In the genomic region with DNA sequence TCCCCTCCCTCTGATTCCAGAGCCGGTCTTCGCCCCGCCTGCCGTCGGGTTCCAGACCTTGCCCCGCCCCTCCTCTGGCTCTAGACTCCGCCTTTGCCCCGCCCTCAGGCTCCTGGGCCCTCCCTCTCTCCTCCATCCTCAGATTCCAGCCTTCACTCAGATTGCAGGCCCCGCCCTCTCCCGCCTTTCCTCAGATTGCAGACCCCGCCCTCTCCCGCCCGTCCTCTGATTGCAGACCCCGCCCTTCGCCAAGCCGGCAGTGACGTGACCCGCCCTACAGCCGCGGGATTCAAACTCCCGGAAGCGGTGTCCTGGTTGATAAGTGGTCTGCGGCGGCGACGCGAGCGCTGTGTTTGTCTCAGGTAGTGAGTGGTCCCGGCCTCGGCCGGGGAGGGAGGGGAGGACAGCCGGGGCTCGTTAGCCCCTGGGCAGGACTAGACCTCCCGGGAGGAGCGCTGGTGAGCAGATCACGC, we compare ENCODE assay signal across 7 mouse cellular contexts. TPM values are rescaled to one million over a fixed set of nuclear protein-coding genes. Genes with fewer than 3 reads are reported as not detected.
DNase-seq lines count a peak whose midpoint lies in the region; ATAC-seq and TF ChIP-seq lines count a peak whose summit lies in the region.

A gene (plus strand): TSS at position 292 of the 473 bp plus-strand sequence.

- peak within 1 kb of the TSS; percentile 61; the same call in 1 of the 2 replicates for H3K27ac ChIP-seq in embryonic facial prominence, embryonic 12.5 days
- H3K27ac ChIP-seq in kidney, adult 2 months (ENCODE audit: insufficient read depth, low read depth, low read length) = no peak within 1 kb of the TSS; the same call in 1 of the 2 replicates
- peak within 1 kb of the TSS; percentile 56; the same call in 1 of the 2 replicates for H3K27ac ChIP-seq in limb, embryonic 14.5 days (replicated peaks; ENCODE audit: low read depth, low read length)
- H3K27ac ChIP-seq in midbrain, postnatal 0 days (ENCODE audit: low read depth, low read length) = peak within 1 kb of the TSS; percentile 52

- 1% methylated on average over 36 of the region's 36 CpGs for WGBS in embryonic facial prominence, embryonic 12.5 days
- 1% methylated on average over 36 of the region's 36 CpGs for WGBS in kidney, adult 2 months
- WGBS in limb, embryonic 14.5 days = 1% methylated on average over 34 of the region's 36 CpGs
- under 1% methylated on average over 35 of the region's 36 CpGs for WGBS in midbrain, postnatal 0 days

- peak within 1 kb of the TSS; percentile 61 for H3K4me2 ChIP-seq in embryonic facial prominence, embryonic 12.5 days (replicated peaks)
- peak within 1 kb of the TSS; percentile 74 for H3K4me2 ChIP-seq in limb, embryonic 14.5 days (replicated peaks; ENCODE audit: low read depth, low read length, severe bottlenecking)
- H3K4me2 ChIP-seq in midbrain, postnatal 0 days (ENCODE audit: low read depth, low read length, poor library complexity, severe bottlenecking) = peak within 1 kb of the TSS; percentile 97

- ATAC-seq in embryonic facial prominence, embryonic 12.5 days (ENCODE audit: insufficient number of reproducible peaks, insufficient read depth, low FRiP score, low TSS enrichment) = peak; percentile 90
- ATAC-seq in limb, embryonic 14.5 days (ENCODE audit: low FRiP score, low read depth) = peak; percentile 97
- ATAC-seq in midbrain, postnatal 0 days (ENCODE audit: low FRiP score) = peak; percentile 98

- no peak for TF ChIP-seq CTCF in kidney, adult 2 months (conservative IDR thresholded peaks at IDR 0.05; ENCODE audit: insufficient read depth, insufficient read length, low read depth, low read length)
- peak; percentile 34 for TF ChIP-seq CTCF in midbrain, postnatal 0 days (IDR thresholded peaks at IDR 0.05)

- peaks cover 12% of the 10 kb centered on the region; the same call in 1 of the 2 replicates for H3K4me1 ChIP-seq in embryonic facial prominence, embryonic 12.5 days
- peaks cover 2% of the 10 kb centered on the region; the same call in 1 of the 2 replicates for H3K4me1 ChIP-seq in kidney, adult 2 months (ENCODE audit: control insufficient read depth, insufficient read depth, low read length)
- H3K4me1 ChIP-seq in limb, embryonic 14.5 days (ENCODE audit: control insufficient read depth, insufficient read depth, low read length) = peaks cover 11% of the 10 kb centered on the region; the same call in 1 of the 2 replicates
- H3K4me1 ChIP-seq in midbrain, postnatal 0 days (ENCODE audit: insufficient read depth, low read length) = 0 out of 2 replicates have a peak, but pooled peaks cover 3% of the 10 kb centered on the region

- H3K36me3 ChIP-seq in embryonic facial prominence, embryonic 12.5 days = peaks cover 10% of the 10 kb centered on the region
- no peaks in the 10 kb centered on the region for H3K36me3 ChIP-seq in kidney, adult 2 months (ENCODE audit: control insufficient read depth, insufficient read depth, low read length)
- peaks cover 15% of the 10 kb centered on the region; the same call in 1 of the 2 replicates for H3K36me3 ChIP-seq in limb, embryonic 14.5 days (ENCODE audit: control insufficient read depth, insufficient read depth, low read length)
- no peaks in the 10 kb centered on the region for H3K36me3 ChIP-seq in midbrain, postnatal 0 days (ENCODE audit: insufficient read depth, low read length)

- peak within 1 kb of the TSS; percentile 69 for H3K4me3 ChIP-seq in embryonic facial prominence, embryonic 12.5 days
- H3K4me3 ChIP-seq in kidney, adult 2 months (ENCODE audit: insufficient read depth, low read depth, low read length) = peak within 1 kb of the TSS; percentile 74
- H3K4me3 ChIP-seq in limb, embryonic 14.5 days (replicated peaks; ENCODE audit: low read length) = peak within 1 kb of the TSS; percentile 74
- peak within 1 kb of the TSS; percentile 70 for H3K4me3 ChIP-seq in midbrain, postnatal 0 days (ENCODE audit: low read depth, low read length)

- no peaks in the 10 kb centered on the region for H3K27me3 ChIP-seq in embryonic facial prominence, embryonic 12.5 days
- H3K27me3 ChIP-seq in kidney, adult 2 months (replicated peaks; ENCODE audit: control insufficient read depth, insufficient read depth, low read length) = no peaks in the 10 kb centered on the region
- no peaks in the 10 kb centered on the region for H3K27me3 ChIP-seq in limb, embryonic 14.5 days (ENCODE audit: control insufficient read depth, insufficient read depth, low read length)
- no peaks in the 10 kb centered on the region for H3K27me3 ChIP-seq in midbrain, postnatal 0 days (ENCODE audit: insufficient read depth, low read length)

- TF ChIP-seq POLR2A in kidney, adult 2 months (IDR thresholded peaks at IDR 0.05; ENCODE audit: low read depth, low read length) = no peak
- TF ChIP-seq POLR2A in limb, embryonic 14.5 days (IDR thresholded peaks at IDR 0.05; ENCODE audit: borderline replicate concordance, extremely low read depth, insufficient read depth, insufficient read length) = no peak

- peak within 1 kb of the TSS; percentile 51 for H3K9ac ChIP-seq in embryonic facial prominence, embryonic 12.5 days
- peak within 1 kb of the TSS; percentile 68 for H3K9ac ChIP-seq in limb, embryonic 14.5 days (ENCODE audit: low read depth, low read length, severe bottlenecking)
- H3K9ac ChIP-seq in midbrain, postnatal 0 days (replicated peaks; ENCODE audit: low read length, poor library complexity, severe bottlenecking) = peak within 1 kb of the TSS; percentile 52

- H3K9me3 ChIP-seq in embryonic facial prominence, embryonic 12.5 days = no peaks in the 10 kb centered on the region
- H3K9me3 ChIP-seq in limb, embryonic 14.5 days (ENCODE audit: control insufficient read depth, low read length) = no peaks in the 10 kb centered on the region
- H3K9me3 ChIP-seq in midbrain, postnatal 0 days (ENCODE audit: low read length) = no peaks in the 10 kb centered on the region

- DNase-seq in adrenal gland, postnatal 25 days = peak; percentile 95
- DNase-seq in heart, adult 18-20 months = peak; percentile 97
- peak; percentile 98 for DNase-seq in kidney, adult 2 months
- peak; percentile 97 for DNase-seq in limb, embryonic 14.5 days (ENCODE audit: low spot score)
- DNase-seq in midbrain, postnatal 0 days (ENCODE audit: low spot score) = peak; percentile 98
- peak; percentile 80 to 85 for DNase-seq in spleen, postnatal 14 days (ENCODE audit: low spot score in 2 of 2)

RNA-seq across cellular contexts. Expression of the gene that starts here (rescaled TPM):
- 3.7 and 7.4 TPM in 2 replicates for total RNA-seq in adrenal gland, postnatal 25 days (2021)
- 23.8 and 26.7 TPM in 2 replicates for polyA plus RNA-seq in embryonic facial prominence, embryonic 12.5 days (2016; fragmentation: Nextera tagmentation; extraction: Ambion mirVana)
- under 1 TPM; 0.23 to 0.37 TPM for total RNA-seq in heart, adult 18-20 months (2021)
- 0.14 and 0.15 TPM in 2 replicates for polyA plus RNA-seq in kidney, adult 2 months (2012; rRNA removed)
- polyA plus RNA-seq in limb, embryonic 14.5 days (2012; rRNA removed) = 17.0 and 22.0 TPM in 2 replicates
- polyA plus RNA-seq in limb, embryonic 14.5 days (2014; fragmentation: Nextera tagmentation; extraction: Ambion mirVana) = 20.3 and 21.0 TPM in 2 replicates
- 1.3 and 2.3 TPM in 2 replicates for total RNA-seq in midbrain, postnatal 0 days (2014; rRNA removed)
- 0.88 and 0.90 TPM in 2 replicates for polyA plus RNA-seq in midbrain, postnatal 0 days (2015; fragmentation: Nextera tagmentation; extraction: Ambion mirVana)

Comparison
In these comparisons a context has a peak if more than half of its experiments do, and no peak if none do; other contexts are left out.
1. Peak in DNase-seq in heart, adult 18-20 months; RNA of the gene not detected or under 1 TPM.
2. Peak in DNase-seq and H3K4me3 ChIP-seq in kidney, adult 2 months; RNA of the gene not detected or under 1 TPM.